Mouse (Mus musculus): ENCODE results near the gene Hoxb3. TPM values are rescaled to one million over a fixed set of nuclear protein-coding genes. Genes with fewer than 3 reads are reported as not detected.

The Hoxb3 gene
- total RNA-seq (2018; cell fraction: chromatin; rRNA removed) = 10 to 100 TPM in 7 of 26 experiments, 1 to 10 TPM in 18, under 1 TPM in 1; 1.00 to 21.5 (median 7.7) TPM
- total RNA-seq (2018; cell fraction: cytosol; rRNA removed) = 1 to 10 TPM in 7 of 26 experiments, under 1 TPM in 19; 0.27 to 1.5 (median 0.78) TPM
- total RNA-seq (2018; cell fraction: nucleus; rRNA removed) = 10 to 100 TPM in 4 of 26 experiments, 1 to 10 TPM in 20, under 1 TPM in 2; 0.71 to 20.7 (median 4.8) TPM
- polyA plus RNA-seq (2018) = 0.95 to 1.2 TPM (median 1.1 TPM) in 3 replicates

GRCm38 (mm10) chr11:96323154-96323553, at the start of gene Hoxb3:
Hoxb3 (plus strand) TSS chr11:96323326.
- H3K4me3 ChIP-seq (ENCODE audit: inconsistent target) = no peak within 1 kb of the TSS
- WGBS (ENCODE audit: missing documents) = 95% methylated on average over 10 of the region's 10 CpGs
- no peaks in the 10 kb centered on the region for H3K36me3 ChIP-seq (ENCODE audit: inconsistent target)
- no peak within 1 kb of the TSS for H3K27ac ChIP-seq
- H3K79me2 ChIP-seq (ENCODE audit: inconsistent target) = peaks cover 1% of the 10 kb centered on the region; the same call in 1 of the 2 replicates

- Histone ChIP-seq H3K4me3 (ENCODE audit: inconsistent target) (no peak overlapping the region), H3K79me2 (ENCODE audit: inconsistent target) (no peaks in the 10 kb centered on the region), H3K36me3 (ENCODE audit: inconsistent target) (no peaks in the 10 kb centered on the region), H3K27ac (no peak overlapping the region)
- 63% methylated on average over 10 of the region's 10 CpGs for WGBS (ENCODE audit: missing documents)
Measured at GRCm38 (mm10) chr11:96274428-96274827, 48.7 kb upstream of the Hoxb3 start.

- H3K4me3 ChIP-seq (ENCODE audit: inconsistent target) = no peak overlapping the region
- H3K79me2 ChIP-seq (ENCODE audit: inconsistent target) = no peaks in the 10 kb centered on the region
- 49% methylated on average over 4 of the region's 4 CpGs for WGBS (ENCODE audit: missing documents)
- no peaks in the 10 kb centered on the region for H3K36me3 ChIP-seq (ENCODE audit: inconsistent target)
- no peak overlapping the region for H3K27ac ChIP-seq
Measured at GRCm38 (mm10) chr11:96275896-96276295, 47.2 kb upstream of the Hoxb3 start.

GRCm38 (mm10) chr11:96277151-96278044, 45.7 kb upstream of the Hoxb3 start:
- H3K79me2 ChIP-seq (ENCODE audit: inconsistent target) = no peaks in the 10 kb centered on the region
- H3K27ac ChIP-seq = no peak overlapping the region
- H3K4me3 ChIP-seq (ENCODE audit: inconsistent target) = no peak overlapping the region
- no peaks in the 10 kb centered on the region for H3K36me3 ChIP-seq (ENCODE audit: inconsistent target)
- 4% methylated on average over 34 of the region's 35 CpGs for WGBS (ENCODE audit: missing documents)

GRCm38 (mm10) chr11:96278324-96278723, 44.8 kb upstream of the Hoxb3 start:
- H3K36me3 ChIP-seq (ENCODE audit: inconsistent target) = no peaks in the 10 kb centered on the region
- no peak overlapping the region for H3K27ac ChIP-seq
- no peaks in the 10 kb centered on the region for H3K79me2 ChIP-seq (ENCODE audit: inconsistent target)
- 17% methylated on average over 10 of the region's 14 CpGs for WGBS (ENCODE audit: missing documents)
- H3K4me3 ChIP-seq (ENCODE audit: inconsistent target) = no peak overlapping the region

- H3K27ac ChIP-seq = no peak overlapping the region
- no peaks in the 10 kb centered on the region for H3K36me3 ChIP-seq (ENCODE audit: inconsistent target)
- WGBS (ENCODE audit: missing documents) = 2% methylated on average over 9 of the region's 9 CpGs
- no peak overlapping the region for H3K4me3 ChIP-seq (ENCODE audit: inconsistent target)
- no peaks in the 10 kb centered on the region for H3K79me2 ChIP-seq (ENCODE audit: inconsistent target)
Measured at GRCm38 (mm10) chr11:96278773-96279172, 44.4 kb upstream of the Hoxb3 start.

GRCm38 (mm10) chr11:96279421-96280233, 43.5 kb upstream of the Hoxb3 start:
- no peak overlapping the region for H3K4me3 ChIP-seq (ENCODE audit: inconsistent target)
- WGBS (ENCODE audit: missing documents) = 18% methylated on average over 31 of the region's 31 CpGs
- no peak overlapping the region for H3K27ac ChIP-seq

GRCm38 (mm10) chr11:96280399-96281378, 42.4 kb upstream of the Hoxb3 start:
- Histone ChIP-seq H3K79me2 (ENCODE audit: inconsistent target) (no peaks in the 10 kb centered on the region), H3K27ac (no peak overlapping the region), H3K36me3 (ENCODE audit: inconsistent target) (no peaks in the 10 kb centered on the region), H3K4me3 (ENCODE audit: inconsistent target) (no peak overlapping the region)
- 57% methylated on average over 7 of the region's 8 CpGs for WGBS (ENCODE audit: missing documents)

More at GRCm38 (mm10) chr11:96279421-96280233, 43.5 kb upstream of the Hoxb3 start:
- no peaks in the 10 kb centered on the region for H3K79me2 ChIP-seq (ENCODE audit: inconsistent target)
- H3K36me3 ChIP-seq (ENCODE audit: inconsistent target) = no peaks in the 10 kb centered on the region

GRCm38 (mm10) chr11:96281396-96281795, 41.7 kb upstream of the Hoxb3 start:
- WGBS (ENCODE audit: missing documents) = 21% methylated on average over 18 of the region's 18 CpGs
- no peaks in the 10 kb centered on the region for H3K36me3 ChIP-seq (ENCODE audit: inconsistent target)
- H3K4me3 ChIP-seq (ENCODE audit: inconsistent target) = no peak overlapping the region
- no peak overlapping the region for H3K27ac ChIP-seq
- no peaks in the 10 kb centered on the region for H3K79me2 ChIP-seq (ENCODE audit: inconsistent target)

- Histone ChIP-seq H3K36me3 (ENCODE audit: inconsistent target) (no peaks in the 10 kb centered on the region), H3K27ac (no peak within 1 kb of the TSS), H3K4me3 (ENCODE audit: inconsistent target) (no peak within 1 kb of the TSS), H3K79me2 (ENCODE audit: inconsistent target) (no peaks in the 10 kb centered on the region)
- 11% methylated on average over 26 of the region's 27 CpGs for WGBS (ENCODE audit: missing documents)
Measured at GRCm38 (mm10) chr11:96281855-96282570, 41.1 kb upstream of the Hoxb3 start, which contains the start of gene Hoxb8. Hoxb8 (plus strand) TSS chr11:96281905.

GRCm38 (mm10) chr11:96282795-96283430, 40.2 kb upstream of the Hoxb3 start:
- Histone ChIP-seq H3K36me3 (ENCODE audit: inconsistent target) (no peaks in the 10 kb centered on the region), H3K4me3 (ENCODE audit: inconsistent target) (no peak overlapping the region), H3K27ac (no peak overlapping the region), H3K79me2 (ENCODE audit: inconsistent target) (no peaks in the 10 kb centered on the region)
- WGBS (ENCODE audit: missing documents) = 4% methylated on average over 43 of the region's 49 CpGs

- Histone ChIP-seq H3K27ac (no peak overlapping the region), H3K4me3 (ENCODE audit: inconsistent target) (no peak overlapping the region), H3K79me2 (ENCODE audit: inconsistent target) (no peaks in the 10 kb centered on the region), H3K36me3 (ENCODE audit: inconsistent target) (no peaks in the 10 kb centered on the region)
- WGBS (ENCODE audit: missing documents) = 3% methylated on average over 34 of the region's 49 CpGs
Measured at GRCm38 (mm10) chr11:96284041-96284749, 38.9 kb upstream of the Hoxb3 start.

All from macrophage (primary cell).